Mouse (Mus musculus) fat pad, adult 2 months (tissue): ENCODE results near the gene Mcrs1.
"Not testable (repeated sequence)": the region's sequence is repeated elsewhere in the genome, so short reads cannot be mapped to it uniquely, and the experiment has no call there.

Source experiments
- DNase-seq: peaks from one replicate; pipeline ENCODE4 v3.0.0-alpha.2; 2011; ENCODE audit warnings: low read depth, low spot score; ENCODE audit errors: extremely low read depth

The Mcrs1 gene

GRCm38 (mm10) chr15:99251626-99252380 is at the start of gene Mcrs1:
Mcrs1 (minus strand) TSS chr15:99251961.
- DNase-seq: peak; percentile 90

DNA sequence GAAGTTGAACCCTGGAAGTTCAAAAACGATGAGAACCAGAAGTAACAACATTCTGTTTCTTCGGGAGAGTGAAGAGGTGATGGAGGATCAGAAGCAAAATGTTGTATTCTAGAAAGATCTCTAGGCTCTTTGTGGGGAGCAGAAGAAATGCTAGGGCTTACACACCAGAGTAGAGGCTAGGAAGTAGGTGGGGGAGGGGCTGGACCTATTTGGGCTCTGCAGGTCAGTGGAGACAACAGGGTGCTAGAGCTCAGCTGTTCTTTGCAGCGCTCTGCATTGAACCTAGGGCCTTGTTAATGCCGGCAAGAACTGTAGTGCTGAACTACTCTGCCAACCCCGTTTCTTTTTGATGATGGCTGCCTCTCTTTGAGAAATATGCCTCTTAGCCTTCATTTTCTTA is 44.5 kb upstream of the Mcrs1 start:
- no peak for DNase-seq

DNA sequence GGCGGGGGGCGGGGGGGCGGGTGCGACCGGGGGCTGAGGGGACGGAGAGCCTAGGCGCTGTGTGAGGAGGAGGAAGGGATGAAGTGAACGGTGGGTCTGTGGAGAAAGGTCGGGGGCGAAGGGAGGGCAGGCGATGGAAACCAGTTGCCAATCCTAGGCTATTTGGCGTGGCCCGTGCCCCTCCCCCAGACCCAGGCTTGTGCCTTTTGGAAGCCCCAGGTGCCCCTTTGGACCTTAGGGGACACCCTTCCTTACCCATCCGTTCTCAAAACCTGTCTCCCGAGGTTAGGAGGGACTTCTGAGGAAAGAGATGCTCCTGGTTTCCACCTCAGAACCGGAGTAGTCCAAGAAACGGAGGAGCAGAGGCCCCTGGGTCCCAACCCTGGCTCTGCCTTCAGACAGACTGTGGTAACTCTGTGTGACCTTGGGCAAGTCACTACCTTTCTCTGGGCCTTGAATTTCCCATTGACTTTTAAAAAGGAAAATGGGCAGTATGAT is 43.8 kb upstream of the Mcrs1 start, which contains the start of gene Fam186b:
Gene Fam186b, minus strand, starts transcription at position 405 of the 498 bp plus-strand sequence.
- no peak for DNase-seq

GRCm38 (mm10) chr15:99294813-99295374 is 43.1 kb upstream of the Mcrs1 start, which contains the start of gene Prpf40b:
Prpf40b (plus strand) TSS chr15:99295087.
- DNase-seq: no peak

- no peak for DNase-seq
Observed at GRCm38 (mm10) chr15:99294287-99294686, 42.5 kb upstream of the Mcrs1 start.

DNA sequence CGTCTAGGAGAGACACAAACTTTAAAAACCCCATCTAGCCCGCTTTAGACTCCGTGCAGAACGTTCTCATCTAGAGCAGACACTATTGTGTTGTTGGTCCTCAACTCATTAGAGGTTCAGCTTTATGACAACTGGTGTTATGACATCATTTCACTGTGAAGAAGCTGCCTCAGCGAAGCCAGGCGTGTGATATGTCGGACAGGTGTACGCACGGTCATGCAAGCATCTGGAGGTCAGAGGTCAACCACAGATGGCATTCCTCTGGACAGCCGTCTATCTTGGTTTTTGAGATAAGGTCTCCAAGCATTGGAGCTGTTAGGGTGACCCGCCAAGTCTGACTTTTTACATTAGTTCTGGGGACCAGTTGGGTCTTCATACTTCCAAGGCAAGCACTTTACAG is 38.8 kb upstream of the Mcrs1 start:
- DNase-seq: no peak

- DNase-seq: no peak
Observed at GRCm38 (mm10) chr15:99285189-99285535, 33.4 kb upstream of the Mcrs1 start.

DNA sequence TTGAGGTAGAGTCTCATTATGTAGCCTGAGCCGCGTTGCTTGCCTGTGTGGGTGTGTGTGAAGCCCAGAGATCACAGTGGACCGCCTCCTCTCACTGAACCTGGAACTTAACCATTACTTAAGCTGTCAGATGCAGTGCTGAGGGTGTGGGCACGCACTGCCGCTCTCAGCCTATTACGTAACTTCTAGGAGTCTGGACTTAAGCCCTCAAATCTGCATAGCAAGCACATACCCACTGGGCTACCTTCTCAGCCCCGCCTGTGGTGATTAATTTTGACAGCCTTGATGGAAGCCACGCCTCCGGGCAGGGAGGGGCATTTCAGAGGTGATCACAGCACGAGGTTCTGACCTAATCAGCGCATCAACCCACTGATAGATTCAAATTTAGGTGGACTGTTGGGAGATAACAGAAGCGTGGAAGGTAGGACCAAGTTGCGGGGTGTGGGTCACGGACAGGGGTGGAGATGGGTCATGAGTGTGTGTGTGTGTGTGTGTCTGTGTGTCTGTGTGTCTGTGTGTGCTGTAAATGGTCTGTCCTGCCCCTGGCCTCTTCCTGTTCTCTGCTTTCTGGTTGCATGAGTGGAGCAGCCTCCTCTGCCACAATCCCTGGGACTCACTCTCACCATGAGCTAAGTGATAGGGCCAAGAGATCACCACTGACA is 32.9 kb upstream of the Mcrs1 start:
- DNase-seq: peak; percentile 76

DNA sequence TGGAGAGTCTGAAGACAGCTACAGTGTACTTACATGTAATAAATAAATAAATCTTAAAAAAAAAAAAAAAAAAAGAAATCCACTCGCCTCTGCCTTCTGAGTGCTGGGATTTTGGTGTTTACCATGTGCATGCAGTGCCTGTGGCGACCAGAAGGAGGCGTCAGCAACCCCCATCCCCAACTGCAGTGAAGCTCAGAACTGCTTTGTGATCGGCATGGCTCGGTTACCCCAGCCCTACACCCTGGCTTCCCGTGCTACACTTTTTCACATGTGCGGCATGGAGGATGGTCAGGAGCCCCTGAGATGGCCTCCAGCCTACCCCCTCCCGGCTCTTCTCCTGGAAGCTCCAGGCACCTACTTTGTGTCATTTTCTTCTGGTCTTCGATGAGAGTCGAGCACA is 31.7 kb upstream of the Mcrs1 start:
- DNase-seq: no peak

GRCm38 (mm10) chr15:99278271-99278670 is 26.5 kb upstream of the Mcrs1 start:
- no peak for DNase-seq

GRCm38 (mm10) chr15:99276095-99276494 is 24.3 kb upstream of the Mcrs1 start:
- DNase-seq: no peak

- DNase-seq: no peak
Observed at GRCm38 (mm10) chr15:99265679-99266078, 13.9 kb upstream of the Mcrs1 start.

- no peak for DNase-seq
Observed at GRCm38 (mm10) chr15:99264363-99264762, 12.6 kb upstream of the Mcrs1 start.

DNA sequence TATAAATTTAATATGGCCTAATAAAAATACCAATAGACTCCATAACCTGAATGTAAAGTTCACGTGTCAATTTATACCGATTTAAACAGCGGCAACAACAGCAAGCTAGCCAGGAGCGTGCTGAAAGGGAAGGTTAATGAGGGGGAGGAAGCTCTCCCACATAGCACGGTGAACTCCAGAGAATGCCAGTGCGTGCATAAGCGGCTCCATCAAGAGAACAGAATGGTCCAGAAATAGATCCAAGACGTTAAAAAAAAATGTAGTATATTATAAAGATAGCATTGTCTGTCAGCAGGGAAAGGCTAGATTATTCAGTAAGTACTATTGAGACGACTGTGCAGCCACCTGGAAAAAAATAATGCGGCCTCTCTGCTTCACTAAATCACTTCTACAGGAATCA is 10.9 kb upstream of the Mcrs1 start:
- no peak for DNase-seq

DNA sequence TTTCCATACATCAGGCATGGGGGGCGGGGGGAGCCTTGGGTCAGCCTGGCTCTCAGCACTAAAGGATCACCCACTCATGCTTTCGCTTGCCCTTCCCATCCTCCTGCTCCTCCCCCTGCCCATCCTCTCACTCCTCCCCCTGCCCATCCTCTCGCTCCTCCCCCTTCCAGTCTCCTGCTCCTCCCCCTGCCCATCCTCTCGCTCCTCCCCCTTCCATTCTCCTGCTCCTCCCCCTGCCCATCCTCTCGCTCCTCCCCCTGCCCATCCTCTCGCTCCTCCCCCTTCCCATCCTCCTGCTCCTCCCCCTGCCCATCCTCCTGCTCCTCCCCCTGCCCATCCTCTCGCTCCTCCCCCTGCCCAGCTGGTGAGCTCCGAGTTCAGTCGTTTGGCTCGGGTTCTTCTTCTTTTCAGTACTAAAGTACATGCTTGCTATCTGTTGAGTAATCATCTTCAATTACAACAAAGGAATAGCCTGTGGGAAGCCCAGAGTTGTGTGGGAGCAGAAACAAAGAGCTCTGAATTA is 8.0 kb upstream of the Mcrs1 start:
- peak; percentile 85 for DNase-seq

GRCm38 (mm10) chr15:99259167-99259729 is 7.5 kb upstream of the Mcrs1 start:
- no peak for DNase-seq

- no peak for DNase-seq
Observed at GRCm38 (mm10) chr15:99255241-99255749, 3.5 kb upstream of the Mcrs1 start.

- no peak for DNase-seq
Observed at GRCm38 (mm10) chr15:99254477-99255005, 2.8 kb upstream of the Mcrs1 start.

GRCm38 (mm10) chr15:99253772-99254171 is 2.0 kb upstream of the Mcrs1 start:
- DNase-seq: no peak

- DNase-seq: not testable (repeated sequence)
Observed at GRCm38 (mm10) chr15:99253175-99253479, 1.4 kb upstream of the Mcrs1 start.
